Mouse (Mus musculus) testis, adult 2 months (tissue): ENCODE data around the gene Ap3d1. TPM values are rescaled to one million over a fixed set of nuclear protein-coding genes. Genes with fewer than 3 reads are reported as not detected.

Experiments used
- H3K27ac ChIP-seq: fragments of 200-500 bp; 2 replicates; pipeline ENCODE4 v1.5.1; 2012; ENCODE audit warnings: low read depth, low read length; ENCODE audit not compliant: control insufficient read depth, insufficient read depth
- H3K27me3 ChIP-seq: fragments of 200-500 bp; 2 replicates; pipeline ENCODE4 v1.6.1; 2012; ENCODE audit warnings: mild to moderate bottlenecking, low read length, moderate library complexity; ENCODE audit not compliant: control insufficient read depth, insufficient read depth
- H3K36me3 ChIP-seq: fragments of 200-500 bp; 2 replicates; pipeline ENCODE4 v1.6.1; 2012; ENCODE audit warnings: mild to moderate bottlenecking, low read length; ENCODE audit not compliant: control insufficient read depth, insufficient read depth
- H3K4me1 ChIP-seq: fragments of 200-500 bp; 2 replicates; pipeline ENCODE4 v1.6.1; 2012; ENCODE audit warnings: low read length; ENCODE audit not compliant: control insufficient read depth, insufficient read depth
- H3K4me3 ChIP-seq: fragments of 200-500 bp; 2 replicates; pipeline ENCODE4 v1.5.1; 2012; ENCODE audit warnings: low read depth, mild to moderate bottlenecking, low read length, moderate library complexity, mixed read lengths; ENCODE audit not compliant: control insufficient read depth
- CTCF ChIP-seq: fragments of 200-500 bp; IDR thresholded peaks from 2 replicates; pipeline ENCODE4 v1.5.1; 2012; ENCODE audit warnings: low read depth, mild to moderate bottlenecking, inconsistent platforms, low read length, moderate library complexity; ENCODE audit not compliant: control insufficient read depth, insufficient read depth, insufficient replicate concordance
- POLR2A ChIP-seq: fragments of 200-500 bp; IDR thresholded peaks from 2 replicates; pipeline ENCODE4 v1.6.1; 2012; ENCODE audit warnings: low read depth, mild to moderate bottlenecking, inconsistent platforms, low read length, moderate library complexity; ENCODE audit not compliant: control insufficient read depth
- polyA plus RNA-seq: library from polyadenylated mRNA; depleted of rRNA; stranded (reverse); fragments of >200 nt; gene quantifications from 2 replicates; pipeline ENCODE4 v1.2.3, GENCODE M21; 2012

The Ap3d1 gene
- polyA plus RNA-seq, 1 experiment = 178 TPM

DNA sequence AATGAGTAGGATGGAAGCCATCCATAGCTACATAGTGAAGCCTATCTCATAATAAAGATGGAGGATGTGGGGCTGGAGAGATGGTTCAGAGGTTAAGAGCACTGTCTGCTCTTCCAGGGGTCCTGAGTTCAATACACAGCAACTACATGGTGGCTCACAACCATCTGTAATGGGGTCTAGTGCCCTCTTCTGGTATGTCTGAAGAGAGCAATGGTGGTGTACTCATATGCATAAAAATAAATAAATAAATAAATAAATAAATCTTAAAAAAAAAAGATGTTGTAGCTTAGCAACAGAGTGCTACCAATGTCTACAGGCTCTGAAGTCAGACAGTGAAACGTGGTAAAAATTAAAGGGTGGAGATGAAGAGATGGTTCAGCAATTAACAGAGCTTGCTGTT, 3.4 kb downstream of the Ap3d1 start:
- Histone ChIP-seq H3K4me3 (no peak overlapping the region), H3K36me3 (no peaks in the 10 kb centered on the region), H3K27me3 (no peaks in the 10 kb centered on the region), H3K27ac (no peak overlapping the region), H3K4me1 (peaks cover 8% of the 10 kb centered on the region)
- no peak for TF ChIP-seq CTCF
- TF ChIP-seq POLR2A = no peak

DNA sequence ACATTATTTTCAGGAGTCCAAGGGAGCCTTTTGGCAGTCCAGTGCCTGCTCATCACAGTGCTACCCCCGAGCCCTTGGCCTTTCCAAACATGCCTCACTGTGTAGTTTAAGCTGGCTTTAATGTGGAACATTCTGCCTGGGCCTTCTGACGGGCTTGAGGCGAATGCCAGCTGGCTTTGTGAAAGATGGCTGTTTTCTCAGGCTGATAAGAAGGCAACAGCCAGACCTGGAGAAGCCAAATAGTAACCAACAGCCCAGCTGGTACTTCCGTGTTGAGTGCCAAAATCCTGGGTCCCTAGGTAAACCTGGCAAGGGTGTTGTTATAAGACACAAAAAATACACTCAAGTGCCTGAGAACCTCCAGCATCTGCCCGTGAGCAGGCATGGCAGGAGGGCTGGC, 5.3 kb downstream of the Ap3d1 start:
- Histone ChIP-seq H3K36me3 (no peaks in the 10 kb centered on the region), H3K4me1 (peaks cover 8% of the 10 kb centered on the region), H3K27ac (no peak overlapping the region), H3K4me3 (no peak overlapping the region), H3K27me3 (no peaks in the 10 kb centered on the region)
- TF ChIP-seq POLR2A = no peak
- TF ChIP-seq CTCF = no peak

DNA sequence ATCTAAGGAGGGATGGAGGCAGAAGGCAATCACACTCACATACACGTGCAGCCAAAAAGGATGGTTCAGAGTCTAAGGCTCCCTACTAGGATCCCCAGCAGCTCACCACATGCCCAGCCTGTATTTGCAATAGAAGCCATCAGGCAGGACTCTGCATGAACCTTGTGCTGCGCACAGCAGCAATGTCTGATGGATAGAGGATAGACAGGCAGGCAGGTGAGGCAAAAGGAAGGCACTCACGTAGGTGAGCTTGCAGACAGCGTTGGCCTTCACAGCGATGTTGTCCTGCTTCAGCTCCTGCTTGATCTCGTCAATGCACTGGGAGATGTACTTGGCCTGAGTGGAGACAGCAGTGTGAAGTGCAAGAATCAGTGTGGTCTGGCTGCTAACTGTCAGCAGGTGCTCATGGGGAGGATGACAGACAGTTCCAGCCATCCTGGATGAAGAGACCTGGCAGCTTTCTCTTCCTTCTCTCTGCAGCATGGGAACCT, 9.4 kb downstream of the Ap3d1 start:
- peaks cover 2% of the 10 kb centered on the region for H3K36me3 ChIP-seq
- H3K27ac ChIP-seq = no peak overlapping the region
- no peak overlapping the region for H3K4me3 ChIP-seq
- H3K4me1 ChIP-seq = peaks cover 5% of the 10 kb centered on the region
- TF ChIP-seq CTCF (no peak), POLR2A (no peak)
- no peaks in the 10 kb centered on the region for H3K27me3 ChIP-seq

DNA sequence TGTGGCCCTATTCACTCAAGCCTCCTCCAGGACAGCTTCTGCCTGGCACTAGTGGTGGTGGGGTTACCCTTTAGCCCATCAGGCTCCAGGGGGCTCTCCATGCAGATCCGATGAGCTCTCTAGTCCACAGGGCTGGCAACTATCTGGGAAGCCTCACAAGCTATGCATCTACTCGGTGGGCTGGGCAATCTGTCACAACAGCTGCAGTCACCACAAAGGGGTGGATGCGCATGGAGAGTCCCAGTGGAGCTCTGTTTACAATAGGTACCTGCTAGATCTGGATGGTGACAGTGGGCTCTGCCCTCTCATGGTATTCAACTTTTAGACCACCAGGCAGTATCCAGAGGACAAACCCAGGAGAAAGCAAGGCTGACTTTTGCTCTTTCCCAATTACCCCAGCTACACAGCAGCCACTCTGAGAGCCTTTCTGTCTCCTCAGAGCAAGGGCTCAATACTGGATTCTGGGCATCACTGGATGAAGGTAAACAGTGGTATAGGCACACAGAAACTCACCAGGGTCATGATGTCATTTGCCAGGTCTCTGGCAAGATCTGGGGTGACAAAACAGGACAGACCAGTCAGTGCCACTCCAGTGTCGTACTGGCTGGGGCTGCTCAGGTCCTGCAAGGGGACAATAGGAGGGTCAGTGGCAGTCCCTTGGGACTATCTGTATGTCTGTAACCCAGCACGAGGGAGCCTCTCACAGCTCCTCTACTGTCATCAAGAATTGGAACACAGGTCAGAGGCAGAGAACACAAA, 14.5 kb downstream of the Ap3d1 start:
- Histone ChIP-seq H3K27me3 (no peaks in the 10 kb centered on the region), H3K4me1 (no peaks in the 10 kb centered on the region), H3K36me3 (peaks cover 3% of the 10 kb centered on the region), H3K4me3 (no peak overlapping the region), H3K27ac (no peak overlapping the region)
- TF ChIP-seq CTCF (no peak), POLR2A (no peak)

DNA sequence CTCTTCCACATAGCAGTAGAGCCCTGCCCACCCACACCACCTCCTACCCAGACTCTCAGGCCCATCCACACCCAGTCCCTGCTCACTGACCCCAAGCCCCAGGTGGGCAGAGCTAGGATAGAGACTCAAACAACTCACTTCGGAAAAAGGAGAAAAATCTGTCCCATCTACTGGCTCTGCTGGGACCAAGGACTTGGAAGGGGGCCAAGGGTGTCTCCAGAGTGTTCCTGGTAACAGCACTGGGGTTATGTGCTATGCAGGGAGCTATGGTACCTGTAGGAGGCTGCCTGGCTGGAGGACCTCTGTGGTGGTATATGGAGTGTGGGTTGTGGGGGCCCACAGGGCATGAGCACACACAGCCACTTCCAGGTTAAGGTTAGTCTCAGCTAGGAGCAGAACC, 24.8 kb downstream of the Ap3d1 start:
- H3K4me1 ChIP-seq = no peaks in the 10 kb centered on the region
- no peaks in the 10 kb centered on the region for H3K27me3 ChIP-seq
- no peak overlapping the region for H3K4me3 ChIP-seq
- H3K36me3 ChIP-seq = peaks cover 2% of the 10 kb centered on the region; the same call in 1 of the 2 replicates
- no peak overlapping the region for H3K27ac ChIP-seq
- TF ChIP-seq CTCF = no peak
- no peak for TF ChIP-seq POLR2A

DNA sequence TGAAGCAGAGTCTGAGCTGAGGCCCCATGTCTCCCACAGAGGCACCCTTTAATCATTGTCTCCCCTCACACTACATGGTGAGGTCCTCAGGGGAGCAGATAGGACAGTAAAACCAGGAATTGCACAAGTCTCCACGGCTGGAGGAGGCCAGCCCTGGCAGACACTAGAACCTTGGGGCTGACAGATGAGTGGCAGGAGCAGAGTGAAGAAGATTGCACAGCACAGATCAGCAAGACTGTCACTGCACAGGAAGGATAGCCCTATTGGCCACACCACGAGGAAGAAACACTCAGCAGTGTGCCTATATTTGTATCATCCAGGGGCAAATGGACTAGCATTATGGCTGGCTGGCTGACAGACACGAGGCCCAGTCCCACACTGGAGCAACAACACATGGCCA, 31.2 kb downstream of the Ap3d1 start:
- no peak overlapping the region for H3K27ac ChIP-seq
- no peaks in the 10 kb centered on the region for H3K27me3 ChIP-seq
- no peak overlapping the region for H3K4me3 ChIP-seq
- H3K4me1 ChIP-seq = no peaks in the 10 kb centered on the region; the same call in 1 of the 2 replicates
- H3K36me3 ChIP-seq = peaks cover 7% of the 10 kb centered on the region
- no peak for TF ChIP-seq POLR2A
- no peak for TF ChIP-seq CTCF

DNA sequence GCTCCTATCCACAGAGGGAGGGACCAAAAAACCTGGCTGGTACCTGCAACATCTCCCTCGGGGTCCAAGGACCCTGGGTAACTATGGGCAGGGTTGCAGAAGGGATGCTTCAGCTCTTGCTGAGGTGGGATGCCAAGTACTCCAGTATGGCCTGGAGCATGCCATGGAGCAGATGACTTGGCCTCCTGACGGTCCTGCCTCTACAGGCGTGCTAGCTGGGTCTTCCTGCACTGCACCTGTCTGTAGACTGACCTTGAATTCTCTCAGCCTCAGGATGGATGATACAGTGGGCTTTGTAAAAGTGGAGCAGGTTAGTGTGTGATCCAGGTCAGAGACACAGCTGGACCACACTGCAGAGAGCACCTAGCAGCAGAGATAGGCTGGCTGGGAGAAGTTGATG, 36.6 kb downstream of the Ap3d1 start:
- Histone ChIP-seq H3K4me3 (no peak overlapping the region), H3K27ac (no peak overlapping the region), H3K36me3 (peaks cover 5% of the 10 kb centered on the region), H3K27me3 (no peaks in the 10 kb centered on the region), H3K4me1 (peaks cover 12% of the 10 kb centered on the region)
- no peak for TF ChIP-seq CTCF
- no peak for TF ChIP-seq POLR2A
